Mouse (Mus musculus): ENCODE data around the gene Atxn2. TPM values are rescaled to one million over a fixed set of nuclear protein-coding genes. Genes with fewer than 3 reads are reported as not detected.
"Not testable (repeated sequence)": the region's sequence is repeated elsewhere in the genome, so short reads cannot be mapped to it uniquely, and the experiment has no call there.

The Atxn2 gene
- polyA plus RNA-seq, 2 experiments, result 19.3 to 24.1 TPM

GRCm38 (mm10) chr5:121724678-121725077 lies 13.5 kb downstream of the Atxn2 start:
- TF ChIP-seq CTCF (IDR thresholded peaks at IDR 0.05; ENCODE audit: low read depth) (no peak), EP300 (IDR thresholded peaks at IDR 0.05; ENCODE audit: low read depth) (no peak)
- no peaks in the 10 kb centered on the region for H3K27me3 ChIP-seq (ENCODE audit: control insufficient read depth, insufficient read depth, low read length)
- DNase-seq (ENCODE audit: low read depth in 3 of 3, low spot score in 3 of 3) (no peak), ATAC-seq (ENCODE audit: insufficient read depth) (no peak)
- H3K9ac ChIP-seq (replicated peaks), result no peak overlapping the region
- H3K36me3 ChIP-seq (replicated peaks; ENCODE audit: control insufficient read depth, insufficient read depth, low read depth), result no peaks in the 10 kb centered on the region
- no peak overlapping the region for H3K4me2 ChIP-seq (ENCODE audit: low read depth)
- WGBS (ENCODE audit: insufficient replicate concordance), result 84% methylated on average over 1 of the region's 1 CpGs
- H3K9me3 ChIP-seq (ENCODE audit: control insufficient read depth, low read length), result no peaks in the 10 kb centered on the region
- H3K27ac ChIP-seq, result no peak overlapping the region
- H3K4me3 ChIP-seq (ENCODE audit: insufficient read depth in 1 of 2, low read depth in 2 of 2, low read length in 2 of 2), result no peak overlapping the region
- H3K4me1 ChIP-seq (replicated peaks; ENCODE audit: control insufficient read depth in 2 of 2, insufficient read depth in 2 of 2, low read length in 1 of 2), result peaks cover 0 to 3% of the 10 kb centered on the region in 2 experiments; a peak in 2 of 4 replicates

DNA sequence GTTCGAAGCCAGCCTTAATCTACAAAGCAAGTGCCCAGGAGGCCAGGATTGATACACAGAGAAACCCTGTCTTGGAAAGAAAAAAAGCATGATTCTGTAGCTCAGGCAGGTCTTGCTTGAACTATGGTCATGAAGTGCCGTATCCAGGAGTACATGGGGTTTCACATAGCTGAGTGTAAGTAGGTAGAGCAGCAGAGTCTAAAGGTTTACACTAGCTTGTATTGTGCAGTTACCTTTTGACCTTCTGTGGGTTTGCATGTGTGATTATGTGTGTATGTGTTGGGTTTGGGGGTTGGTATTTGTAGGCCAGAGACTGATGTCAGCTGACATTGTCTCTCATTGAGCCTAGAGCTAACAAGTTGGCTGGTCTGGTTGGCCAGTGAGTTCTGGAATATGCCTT lies 18.9 kb downstream of the Atxn2 start:
- no peak overlapping the region for H3K9ac ChIP-seq (replicated peaks)

DNA sequence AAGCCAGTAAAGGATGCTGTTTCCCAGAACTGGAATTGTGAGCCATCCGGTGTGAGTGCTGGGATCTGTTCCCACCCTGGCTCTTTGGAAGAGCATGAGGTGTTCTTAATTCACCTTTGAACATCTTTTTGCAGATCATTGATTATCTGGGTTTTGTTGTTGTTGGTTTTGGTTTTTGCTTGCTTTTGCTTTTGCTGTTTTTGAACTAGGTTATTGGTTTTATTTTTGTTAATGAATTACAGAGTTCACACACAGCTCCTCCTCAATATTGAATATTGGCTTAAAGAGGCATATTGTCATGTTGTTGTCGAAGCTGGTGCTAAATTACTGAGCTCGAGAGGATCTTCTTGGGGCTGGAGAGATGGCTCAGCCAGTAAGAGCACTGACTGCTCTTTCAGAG lies 25.5 kb downstream of the Atxn2 start:
- no peak overlapping the region for H3K4me3 ChIP-seq (ENCODE audit: insufficient read depth in 1 of 2, low read depth in 2 of 2, low read length in 2 of 2)
- no peak overlapping the region for H3K27ac ChIP-seq
- no peaks in the 10 kb centered on the region for H3K36me3 ChIP-seq (replicated peaks; ENCODE audit: control insufficient read depth, insufficient read depth, low read depth)
- H3K4me1 ChIP-seq (replicated peaks; ENCODE audit: control insufficient read depth in 2 of 2, insufficient read depth in 2 of 2, low read length in 1 of 2), result no peaks in the 10 kb centered on the region; a peak in 2 of 4 replicates
- H3K9me3 ChIP-seq (ENCODE audit: control insufficient read depth, low read length), result no peaks in the 10 kb centered on the region
- H3K27me3 ChIP-seq (ENCODE audit: control insufficient read depth, insufficient read depth, low read length), result no peaks in the 10 kb centered on the region
- TF ChIP-seq CTCF (IDR thresholded peaks at IDR 0.05; ENCODE audit: low read depth) (no peak), EP300 (IDR thresholded peaks at IDR 0.05; ENCODE audit: low read depth) (no peak)
- DNase-seq (ENCODE audit: low read depth in 3 of 3, low spot score in 3 of 3) (no peak), ATAC-seq (ENCODE audit: insufficient read depth) (no peak)
- no peak overlapping the region for H3K9ac ChIP-seq (replicated peaks)
- no peak overlapping the region for H3K4me2 ChIP-seq (ENCODE audit: low read depth)
- WGBS (ENCODE audit: insufficient replicate concordance), result 63% methylated on average over 3 of the region's 3 CpGs

More for the DNA sequence above, 18.9 kb downstream of the Atxn2 start:
- no peak overlapping the region for H3K4me3 ChIP-seq (ENCODE audit: insufficient read depth in 1 of 2, low read depth in 2 of 2, low read length in 2 of 2)
- H3K4me1 ChIP-seq (replicated peaks; ENCODE audit: control insufficient read depth in 2 of 2, insufficient read depth in 2 of 2, low read length in 1 of 2), result no peaks in the 10 kb centered on the region; a peak in 1 of 4 replicates
- H3K27me3 ChIP-seq (ENCODE audit: control insufficient read depth, insufficient read depth, low read length), result no peaks in the 10 kb centered on the region
- no peak for ATAC-seq (ENCODE audit: insufficient read depth)
- H3K36me3 ChIP-seq (replicated peaks; ENCODE audit: control insufficient read depth, insufficient read depth, low read depth), result no peaks in the 10 kb centered on the region
- H3K27ac ChIP-seq, result no peak overlapping the region
- no peak for TF ChIP-seq CTCF (IDR thresholded peaks at IDR 0.05; ENCODE audit: low read depth)
- TF ChIP-seq EP300 (IDR thresholded peaks at IDR 0.05; ENCODE audit: low read depth), result no peak
- DNase-seq (ENCODE audit: low read depth in 3 of 3, low spot score in 3 of 3), result no peak
- WGBS (ENCODE audit: insufficient replicate concordance), result 86% methylated on average over 2 of the region's 2 CpGs
- no peaks in the 10 kb centered on the region for H3K9me3 ChIP-seq (ENCODE audit: control insufficient read depth, low read length)
- H3K4me2 ChIP-seq (ENCODE audit: low read depth), result no peak overlapping the region

DNA sequence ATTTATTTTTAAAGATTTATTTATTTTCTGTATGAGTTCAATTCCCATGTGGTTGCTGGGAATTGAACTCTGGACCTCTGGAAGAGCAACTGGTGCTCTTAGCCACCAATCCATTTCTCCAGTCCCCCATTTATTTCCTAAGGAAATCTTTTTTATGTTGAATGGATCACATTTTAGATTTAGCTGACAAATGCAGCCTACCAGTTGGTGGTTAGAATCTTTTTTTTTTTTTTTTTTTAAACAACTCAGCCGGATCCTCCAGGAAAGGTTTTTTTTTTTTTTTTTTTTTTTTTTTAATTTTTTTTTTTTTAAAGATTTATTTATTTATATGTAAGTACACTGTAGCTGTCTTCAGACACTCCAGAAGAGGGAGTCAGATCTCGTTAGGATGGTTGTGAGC lies 27.0 kb downstream of the Atxn2 start:
- not testable (repeated sequence) for ATAC-seq (ENCODE audit: insufficient read depth); H3K27ac ChIP-seq; H3K9ac ChIP-seq (replicated peaks); H3K4me1 ChIP-seq (replicated peaks; ENCODE audit: control insufficient read depth in 2 of 2, insufficient read depth in 2 of 2, low read length in 1 of 2); H3K4me3 ChIP-seq (ENCODE audit: insufficient read depth in 1 of 2, low read depth in 2 of 2, low read length in 2 of 2); H3K27me3 ChIP-seq (ENCODE audit: control insufficient read depth, insufficient read depth, low read length); H3K36me3 ChIP-seq (replicated peaks; ENCODE audit: control insufficient read depth, insufficient read depth, low read depth); DNase-seq (ENCODE audit: low read depth in 3 of 3, low spot score in 3 of 3); H3K4me2 ChIP-seq (ENCODE audit: low read depth); H3K9me3 ChIP-seq (ENCODE audit: control insufficient read depth, low read length)
- WGBS (ENCODE audit: insufficient replicate concordance), result 40% methylated on average over 1 of the region's 2 CpGs

- WGBS (ENCODE audit: insufficient replicate concordance), result 74% methylated on average over 7 of the region's 7 CpGs
- no peak overlapping the region for H3K4me2 ChIP-seq (ENCODE audit: low read depth)
- ATAC-seq (ENCODE audit: insufficient read depth) (no peak), DNase-seq (ENCODE audit: low read depth in 3 of 3, low spot score in 3 of 3) (no peak)
- no peaks in the 10 kb centered on the region for H3K9me3 ChIP-seq (ENCODE audit: control insufficient read depth, low read length)
- TF ChIP-seq CTCF (IDR thresholded peaks at IDR 0.05; ENCODE audit: low read depth) (no peak), EP300 (IDR thresholded peaks at IDR 0.05; ENCODE audit: low read depth) (no peak)
- no peak overlapping the region for H3K27ac ChIP-seq
- H3K9ac ChIP-seq (replicated peaks), result no peak overlapping the region
- no peaks in the 10 kb centered on the region for H3K27me3 ChIP-seq (ENCODE audit: control insufficient read depth, insufficient read depth, low read length)
- H3K4me3 ChIP-seq (ENCODE audit: insufficient read depth in 1 of 2, low read depth in 2 of 2, low read length in 2 of 2), result no peak overlapping the region
- H3K36me3 ChIP-seq (replicated peaks; ENCODE audit: control insufficient read depth, insufficient read depth, low read depth), result no peaks in the 10 kb centered on the region
- H3K4me1 ChIP-seq (replicated peaks; ENCODE audit: control insufficient read depth in 2 of 2, insufficient read depth in 2 of 2, low read length in 1 of 2), result peaks cover 0 to 5% of the 10 kb centered on the region in 2 experiments; a peak in 2 of 4 replicates
Measured at GRCm38 (mm10) chr5:121738576-121739191, 27.5 kb downstream of the Atxn2 start.
